ENCODE assay signal across 21 mouse cellular contexts in genomic region chr16:23308012-23308554, GRCm38 (mm10).
DNase-seq lines count a peak whose midpoint lies in the region; ATAC-seq and TF ChIP-seq lines count a peak whose summit lies in the region.
"Had no signal": no experiment of that assay in that cellular context is flagged by ENCODE, and none has a peak within 500 bp of the region (broad histone marks: within the 10 kb centered on the region; RNA-seq: fewer than 3 reads in every experiment).

No protein-coding gene starts in this region.

- TF ChIP-seq CTCF in lung, postnatal 0 days (IDR thresholded peaks at IDR 0.05) = no peak

- peak; percentile 42 for ATAC-seq in lung, postnatal 0 days
- ATAC-seq in heart, embryonic 12.5 days (ENCODE audit: insufficient number of reproducible peaks, low FRiP score) = no peak

- H3K27me3 ChIP-seq in lung, postnatal 0 days (replicated peaks; ENCODE audit: insufficient read depth, low read length) = no peaks in the 10 kb centered on the region
- 0 out of 2 replicates have a peak, but pooled peaks cover 4% of the 10 kb centered on the region for H3K27me3 ChIP-seq in heart, embryonic 12.5 days (replicated peaks)
- H3K27me3 ChIP-seq: forebrain, embryonic 13.5 days; neural tube, embryonic 12.5 days; stomach, embryonic 15.5 days had no signal

- H3K36me3 ChIP-seq in lung, postnatal 0 days (ENCODE audit: insufficient read depth, low read length) = no peaks in the 10 kb centered on the region
- H3K36me3 ChIP-seq in heart, embryonic 12.5 days = no peaks in the 10 kb centered on the region
- H3K36me3 ChIP-seq: heart, embryonic 15.5 days; neural tube, embryonic 12.5 days; stomach, embryonic 15.5 days had no signal

- H3K4me2 ChIP-seq in lung, postnatal 0 days (replicated peaks; ENCODE audit: low read depth, low read length) = no peak overlapping the region
- H3K4me2 ChIP-seq in heart, embryonic 12.5 days = no peak overlapping the region
- H3K4me2 ChIP-seq: forebrain, embryonic 13.5 days; heart, embryonic 15.5 days; neural tube, embryonic 12.5 days; stomach, embryonic 15.5 days had no signal

- peaks cover 13% of the 10 kb centered on the region; the same call in 1 of the 2 replicates for H3K4me1 ChIP-seq in lung, postnatal 0 days (ENCODE audit: insufficient read depth, low read depth, low read length)
- H3K4me1 ChIP-seq in heart, embryonic 12.5 days (replicated peaks) = peaks cover 20% of the 10 kb centered on the region

- H3K9ac ChIP-seq in lung, postnatal 0 days (replicated peaks; ENCODE audit: low read depth) = no peak overlapping the region
- H3K9ac ChIP-seq in heart, embryonic 12.5 days = no peak overlapping the region
- H3K9ac ChIP-seq: forebrain, embryonic 13.5 days; heart, embryonic 15.5 days; neural tube, embryonic 12.5 days; stomach, embryonic 15.5 days had no signal

- peak overlapping the region; percentile 20; the same call in 1 of the 2 replicates for H3K27ac ChIP-seq in lung, postnatal 0 days (ENCODE audit: low read length)
- H3K27ac ChIP-seq in heart, embryonic 12.5 days (ENCODE audit: poor library complexity, severe bottlenecking) = no peak overlapping the region
- H3K27ac ChIP-seq: forebrain, embryonic 13.5 days; heart, adult 2 months; heart, embryonic 15.5 days; hindbrain, postnatal 0 days; neural tube, embryonic 12.5 days; stomach, embryonic 15.5 days had no signal

- no peaks in the 10 kb centered on the region for H3K9me3 ChIP-seq in lung, postnatal 0 days (ENCODE audit: low read length)
- H3K9me3 ChIP-seq in heart, embryonic 12.5 days (replicated peaks) = no peaks in the 10 kb centered on the region
- H3K9me3 ChIP-seq: forebrain, embryonic 13.5 days; heart, embryonic 15.5 days; neural tube, embryonic 12.5 days; stomach, embryonic 15.5 days had no signal

- H3K4me3 ChIP-seq in lung, postnatal 0 days (ENCODE audit: low read depth, low read length) = no peak overlapping the region
- no peak overlapping the region for H3K4me3 ChIP-seq in heart, embryonic 12.5 days
- H3K4me3 ChIP-seq: forebrain, embryonic 13.5 days; heart, adult 2 months; heart, embryonic 15.5 days; neural tube, embryonic 12.5 days; stomach, embryonic 15.5 days had no signal

- no peak for DNase-seq in lung, postnatal 0 days (ENCODE audit: low spot score)
- no peak for DNase-seq in lung, adult 18-20 months
- DNase-seq in A20 (ENCODE audit: low read depth, low spot score) = peak; percentile 52
- DNase-seq in NIH3T3 (ENCODE audit: low read depth) = peak; percentile 19
- peak; percentile 75 for DNase-seq in naive thymus-derived CD4-positive, alpha-beta T cell, adult 2 months (ENCODE audit: low read depth)
- DNase-seq in urinary bladder, postnatal 14 days (ENCODE audit: low spot score) = no peak
- DNase-seq: cerebellum, adult 8-10 months; gastrocnemius, postnatal 14 days; heart, adult 2 months; heart, postnatal 4 days; kidney, adult 2 months; kidney, postnatal 14 days; left cerebral cortex, postnatal 4 days; liver; thymus, adult 2 months had no signal

- TF ChIP-seq EP300 in lung, postnatal 0 days (IDR thresholded peaks at IDR 0.05) = no peak

- 48% methylated on average over 4 of the region's 4 CpGs for WGBS in lung, postnatal 0 days
- 11% methylated on average over 4 of the region's 4 CpGs for WGBS in heart, embryonic 12.5 days

Comparison
In these comparisons a context has a peak if more than half of its experiments do, and no peak if none do; other contexts are left out.
1. DNase-seq: peak in A20 (single experiment), NIH3T3 (single experiment) and naive thymus-derived CD4-positive, alpha-beta T cell, adult 2 months (single experiment); none in lung, postnatal 0 days (single experiment), lung, adult 18-20 months (0 of 2) and urinary bladder, postnatal 14 days (single experiment).